Mouse (Mus musculus): ENCODE measurements around the gene Muc4. TPM values are rescaled to one million over a fixed set of nuclear protein-coding genes. Genes with fewer than 3 reads are reported as not detected.

Gene Muc4
- polyA plus RNA-seq, 1 experiment = 0.12 TPM

GRCm38 (mm10) chr16:32733213-32733612 lies 2.5 kb upstream of the Muc4 start:
- H3K36me3 ChIP-seq (ENCODE audit: control insufficient read depth, insufficient read depth) = no peaks in the 10 kb centered on the region
- H3K27me3 ChIP-seq (ENCODE audit: control insufficient read depth, insufficient read depth, insufficient read length) = no peaks in the 10 kb centered on the region
- H3K79me2 ChIP-seq (ENCODE audit: control insufficient read depth, insufficient read depth) = no peaks in the 10 kb centered on the region
- H3ac ChIP-seq (ENCODE audit: control insufficient read depth, insufficient read length) = no peak overlapping the region
- no peak for TF ChIP-seq REST (IDR thresholded peaks at IDR 0.05; ENCODE audit: insufficient read depth, insufficient read length)
- TF ChIP-seq CEBPB (IDR thresholded peaks at IDR 0.05; ENCODE audit: insufficient read depth, poor library complexity, severe bottlenecking) = no peak
- TF ChIP-seq MAX (IDR thresholded peaks at IDR 0.05; ENCODE audit: low read depth) = no peak
- TF ChIP-seq SRF (IDR thresholded peaks at IDR 0.05; ENCODE audit: control insufficient read depth, insufficient read length, low read depth) = no peak
- no peak overlapping the region for H3K4me2 ChIP-seq (ENCODE audit: low read depth)
- H3K4me3 ChIP-seq = no peak overlapping the region

- TF ChIP-seq REST (IDR thresholded peaks at IDR 0.05; ENCODE audit: insufficient read depth, insufficient read length) = no peak
- TF ChIP-seq TCF12 (IDR thresholded peaks at IDR 0.05; ENCODE audit: insufficient read depth, poor library complexity, severe bottlenecking) = no peak
- TF ChIP-seq SRF (IDR thresholded peaks at IDR 0.05; ENCODE audit: control insufficient read depth, insufficient read length, low read depth) = no peak
- TF ChIP-seq POLR2AphosphoS2 (IDR thresholded peaks at IDR 0.05; ENCODE audit: insufficient read length, low read depth) = no peak
- no peak for TF ChIP-seq POLR2A (IDR thresholded peaks at IDR 0.05; ENCODE audit: insufficient read length, low read depth)
- TF ChIP-seq MAX (IDR thresholded peaks at IDR 0.05; ENCODE audit: low read depth) = no peak
- H3K27me3 ChIP-seq (ENCODE audit: control insufficient read depth, insufficient read depth, insufficient read length) = no peaks in the 10 kb centered on the region
- H3K36me3 ChIP-seq (ENCODE audit: control insufficient read depth, insufficient read depth) = no peaks in the 10 kb centered on the region
- no peak overlapping the region for H3K4me2 ChIP-seq (ENCODE audit: low read depth)
- no peak overlapping the region for H3K4me3 ChIP-seq
- H3K79me2 ChIP-seq (ENCODE audit: control insufficient read depth, insufficient read depth) = no peaks in the 10 kb centered on the region
- H3ac ChIP-seq (ENCODE audit: control insufficient read depth, insufficient read length) = no peak overlapping the region
These were observed 336 bp downstream of the Muc4 start for GRCm38 (mm10) chr16:32736022-32736421.

- H3K36me3 ChIP-seq (ENCODE audit: control insufficient read depth, insufficient read depth) = no peaks in the 10 kb centered on the region
- H3K4me2 ChIP-seq (ENCODE audit: low read depth) = no peak overlapping the region
- no peaks in the 10 kb centered on the region for H3K27me3 ChIP-seq (ENCODE audit: control insufficient read depth, insufficient read depth, insufficient read length)
- H3K79me2 ChIP-seq (ENCODE audit: control insufficient read depth, insufficient read depth) = no peaks in the 10 kb centered on the region
- TF ChIP-seq USF1 (IDR thresholded peaks at IDR 0.05; ENCODE audit: low read depth) (no peak), TCF12 (IDR thresholded peaks at IDR 0.05; ENCODE audit: insufficient read depth, poor library complexity, severe bottlenecking) (no peak), MYOD1 (IDR thresholded peaks at IDR 0.05; ENCODE audit: control insufficient read depth in 1 of 3, insufficient read length in 2 of 3, low read depth in 2 of 3) (no peak), REST (IDR thresholded peaks at IDR 0.05; ENCODE audit: insufficient read depth, insufficient read length) (no peak)
- H3ac ChIP-seq (ENCODE audit: control insufficient read depth, insufficient read length) = no peak overlapping the region
- no peak overlapping the region for H3K4me3 ChIP-seq
These were observed 4.4 kb downstream of the Muc4 start for GRCm38 (mm10) chr16:32740003-32740663.

GRCm38 (mm10) chr16:32741366-32741765 lies 5.7 kb downstream of the Muc4 start:
- H3K4me2 ChIP-seq (ENCODE audit: low read depth) = no peak overlapping the region
- H3K27me3 ChIP-seq (ENCODE audit: control insufficient read depth, insufficient read depth, insufficient read length) = no peaks in the 10 kb centered on the region
- no peaks in the 10 kb centered on the region for H3K79me2 ChIP-seq (ENCODE audit: control insufficient read depth, insufficient read depth)
- no peaks in the 10 kb centered on the region for H3K36me3 ChIP-seq (ENCODE audit: control insufficient read depth, insufficient read depth)
- no peak overlapping the region for H3ac ChIP-seq (ENCODE audit: control insufficient read depth, insufficient read length)
- no peak for TF ChIP-seq CEBPB (IDR thresholded peaks at IDR 0.05; ENCODE audit: insufficient read depth, poor library complexity, severe bottlenecking)
- TF ChIP-seq POLR2A (IDR thresholded peaks at IDR 0.05; ENCODE audit: insufficient read length, low read depth) = no peak
- no peak for TF ChIP-seq TCF3 (IDR thresholded peaks at IDR 0.05; ENCODE audit: insufficient read length, low read depth)
- TF ChIP-seq TCF12 (IDR thresholded peaks at IDR 0.05; ENCODE audit: insufficient read depth, poor library complexity, severe bottlenecking) = no peak
- no peak for TF ChIP-seq MAX (IDR thresholded peaks at IDR 0.05; ENCODE audit: low read depth)
- no peak for TF ChIP-seq MYOD1 (IDR thresholded peaks at IDR 0.05; ENCODE audit: control insufficient read depth in 1 of 3, insufficient read length in 2 of 3, low read depth in 2 of 3)
- TF ChIP-seq REST (IDR thresholded peaks at IDR 0.05; ENCODE audit: insufficient read depth, insufficient read length) = no peak
- TF ChIP-seq USF1 (IDR thresholded peaks at IDR 0.05; ENCODE audit: low read depth) = no peak
- no peak for TF ChIP-seq SRF (IDR thresholded peaks at IDR 0.05; ENCODE audit: control insufficient read depth, insufficient read length, low read depth)
- TF ChIP-seq E2F4 (IDR thresholded peaks at IDR 0.05; ENCODE audit: insufficient read depth) = no peak
- TF ChIP-seq POLR2AphosphoS2 (IDR thresholded peaks at IDR 0.05; ENCODE audit: insufficient read length, low read depth) = no peak
- no peak for TF ChIP-seq MYOG (IDR thresholded peaks at IDR 0.05; ENCODE audit: control insufficient read depth in 1 of 3, insufficient read depth in 1 of 3, insufficient read length in 2 of 3, low read depth in 2 of 3)
- H3K4me3 ChIP-seq = no peak overlapping the region

GRCm38 (mm10) chr16:32742712-32743111 lies 7.0 kb downstream of the Muc4 start:
- Histone ChIP-seq H3K27me3 (ENCODE audit: control insufficient read depth, insufficient read depth, insufficient read length) (no peaks in the 10 kb centered on the region), H3K4me2 (ENCODE audit: low read depth) (no peak overlapping the region), H3K79me2 (ENCODE audit: control insufficient read depth, insufficient read depth) (no peaks in the 10 kb centered on the region), H3ac (ENCODE audit: control insufficient read depth, insufficient read length) (no peak overlapping the region), H3K36me3 (ENCODE audit: control insufficient read depth, insufficient read depth) (no peaks in the 10 kb centered on the region), H3K4me3 (no peak overlapping the region)
- TF ChIP-seq E2F4 (IDR thresholded peaks at IDR 0.05; ENCODE audit: insufficient read depth) = no peak
- TF ChIP-seq POLR2A (IDR thresholded peaks at IDR 0.05; ENCODE audit: insufficient read length, low read depth) = no peak
- no peak for TF ChIP-seq USF1 (IDR thresholded peaks at IDR 0.05; ENCODE audit: low read depth)
- TF ChIP-seq REST (IDR thresholded peaks at IDR 0.05; ENCODE audit: insufficient read depth, insufficient read length) = no peak
- no peak for TF ChIP-seq MAX (IDR thresholded peaks at IDR 0.05; ENCODE audit: low read depth)
- TF ChIP-seq TCF3 (IDR thresholded peaks at IDR 0.05; ENCODE audit: insufficient read length, low read depth) = no peak
- no peak for TF ChIP-seq MYOD1 (IDR thresholded peaks at IDR 0.05; ENCODE audit: control insufficient read depth in 1 of 3, insufficient read length in 2 of 3, low read depth in 2 of 3)
- no peak for TF ChIP-seq MYOG (IDR thresholded peaks at IDR 0.05; ENCODE audit: control insufficient read depth in 1 of 3, insufficient read depth in 1 of 3, insufficient read length in 2 of 3, low read depth in 2 of 3)
- no peak for TF ChIP-seq CEBPB (IDR thresholded peaks at IDR 0.05; ENCODE audit: insufficient read depth, poor library complexity, severe bottlenecking)
- no peak for TF ChIP-seq SRF (IDR thresholded peaks at IDR 0.05; ENCODE audit: control insufficient read depth, insufficient read length, low read depth)
- no peak for TF ChIP-seq POLR2AphosphoS2 (IDR thresholded peaks at IDR 0.05; ENCODE audit: insufficient read length, low read depth)
- no peak for TF ChIP-seq TCF12 (IDR thresholded peaks at IDR 0.05; ENCODE audit: insufficient read depth, poor library complexity, severe bottlenecking)

Measured in myocyte (in vitro differentiated cells).